Mouse (Mus musculus) lung, postnatal 0 days (tissue): ENCODE measurements around the gene Cables2.

Experiments
- CTCF ChIP-seq: IDR thresholded peaks from 2 replicates; pipeline ENCODE4 v1.5.1; 2016; ENCODE audit warnings: antibody characterized with exemption, mild to moderate bottlenecking
- EP300 ChIP-seq: IDR thresholded peaks from 2 replicates; pipeline ENCODE4 v1.6.1; 2016; ENCODE audit warnings: antibody characterized with exemption, mild to moderate bottlenecking, control low read depth

DNA sequence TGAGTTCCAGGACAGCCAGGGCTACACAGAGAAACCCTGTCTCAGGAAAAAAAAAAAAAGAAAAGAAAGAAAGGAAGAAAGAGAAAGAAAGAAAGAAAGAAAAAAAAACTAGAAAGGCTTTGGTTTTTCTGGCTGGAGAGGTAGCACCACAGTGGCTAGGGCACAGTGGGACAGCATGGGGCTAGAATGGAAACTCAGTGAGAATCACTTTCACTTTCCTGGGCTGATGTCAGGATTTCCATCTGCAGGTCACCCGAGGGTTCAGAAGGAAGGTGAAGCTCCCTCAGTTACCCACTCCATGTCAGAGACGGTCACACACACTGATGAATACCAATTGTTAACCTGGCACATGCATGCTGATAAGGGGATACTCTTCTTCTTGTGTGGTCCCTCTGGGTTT, 34.4 kb upstream of the Cables2 start:
- no peak for TF ChIP-seq CTCF
- no peak for TF ChIP-seq EP300
